Mouse (Mus musculus) heart, postnatal 0 days (tissue): ENCODE results near the gene Prox1.

Source experiments
- CTCF ChIP-seq: IDR thresholded peaks from 2 replicates; pipeline ENCODE4 v1.5.1; 2016; ENCODE audit warnings: antibody characterized with exemption, control low read depth, low read depth
- EP300 ChIP-seq: IDR thresholded peaks from 2 replicates; pipeline ENCODE4 v1.6.1; 2016; ENCODE audit warnings: antibody characterized with exemption, low read depth

DNA sequence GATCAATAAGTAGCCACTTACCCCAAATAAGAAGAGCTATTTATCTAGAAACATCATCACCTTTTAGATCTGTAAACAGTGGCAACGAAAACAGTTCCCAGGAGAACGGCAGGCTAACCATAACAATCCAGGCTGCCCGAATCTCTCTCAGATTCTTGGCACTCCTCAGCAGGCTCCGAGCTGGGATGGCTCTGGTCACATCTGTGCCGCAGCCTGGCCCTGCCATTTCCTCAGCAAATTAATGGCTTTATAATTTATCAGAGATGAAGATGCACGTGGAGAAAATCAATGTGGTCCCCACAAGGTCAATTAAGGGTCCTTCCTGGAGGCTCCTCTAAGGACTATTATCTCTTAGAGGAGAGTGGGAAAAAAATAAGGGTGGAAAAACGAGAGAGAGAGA lies 16.2 kb downstream of the Prox1 start:
- TF ChIP-seq CTCF (no peak), EP300 (no peak)
